Mouse (Mus musculus): ENCODE data around the gene Otc. TPM values are rescaled to one million over a fixed set of nuclear protein-coding genes. Genes with fewer than 3 reads are reported as not detected.

Otc gene
- polyA plus RNA-seq, 1 experiment, result not detected

DNA sequence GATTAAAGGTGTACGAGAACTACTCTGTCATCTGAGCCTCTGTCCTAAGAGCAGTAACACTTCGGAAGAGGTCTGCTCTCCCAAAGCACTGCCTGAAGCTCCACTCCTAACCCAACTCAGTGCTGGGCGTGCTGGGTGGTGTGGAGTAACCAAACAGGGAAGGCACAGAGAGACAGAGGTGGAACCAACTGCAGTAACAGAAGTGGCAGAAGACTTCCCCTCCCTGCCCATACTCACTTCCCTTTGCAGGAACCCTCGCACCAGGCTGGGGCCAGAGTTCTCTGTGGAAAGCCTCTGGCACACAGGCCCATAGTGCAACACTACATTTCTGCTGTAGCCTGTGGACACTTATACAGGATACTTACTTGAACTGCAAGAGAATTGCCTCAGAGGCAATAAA, 66.1 kb downstream of the Otc start:
- H3K27ac ChIP-seq (replicated peaks; ENCODE audit: low read depth, low read length), result no peak overlapping the region
- H3K4me1 ChIP-seq (ENCODE audit: control insufficient read depth, insufficient read depth, insufficient read length, low read length), result no peaks in the 10 kb centered on the region
- H3K4me3 ChIP-seq (ENCODE audit: insufficient read depth, low read depth, low read length), result no peak overlapping the region

DNA sequence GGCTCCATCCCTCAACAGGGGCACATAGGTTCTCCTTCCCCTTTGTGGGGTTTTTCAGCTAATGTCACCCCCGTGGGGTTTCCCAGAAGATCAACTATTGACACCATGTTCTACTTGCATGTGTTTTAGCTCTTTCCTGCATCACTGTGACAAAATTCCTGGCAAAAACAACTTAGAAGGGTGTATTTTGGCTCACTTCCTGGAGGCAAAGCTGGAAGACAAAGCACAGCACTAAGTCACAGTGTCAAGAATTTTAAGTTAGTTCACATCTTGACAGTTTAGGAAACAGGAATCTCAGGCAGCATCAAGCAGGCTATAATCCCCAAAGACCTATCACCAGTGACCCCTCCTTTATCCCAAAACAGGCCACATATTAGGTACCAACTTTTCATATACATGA, 78.1 kb downstream of the Otc start:
- Histone ChIP-seq H3K4me1 (ENCODE audit: control insufficient read depth, insufficient read depth, insufficient read length, low read length) (no peaks in the 10 kb centered on the region), H3K27ac (replicated peaks; ENCODE audit: low read depth, low read length) (peak overlapping the region; percentile 80), H3K4me3 (ENCODE audit: insufficient read depth, low read depth, low read length) (no peak overlapping the region)

DNA sequence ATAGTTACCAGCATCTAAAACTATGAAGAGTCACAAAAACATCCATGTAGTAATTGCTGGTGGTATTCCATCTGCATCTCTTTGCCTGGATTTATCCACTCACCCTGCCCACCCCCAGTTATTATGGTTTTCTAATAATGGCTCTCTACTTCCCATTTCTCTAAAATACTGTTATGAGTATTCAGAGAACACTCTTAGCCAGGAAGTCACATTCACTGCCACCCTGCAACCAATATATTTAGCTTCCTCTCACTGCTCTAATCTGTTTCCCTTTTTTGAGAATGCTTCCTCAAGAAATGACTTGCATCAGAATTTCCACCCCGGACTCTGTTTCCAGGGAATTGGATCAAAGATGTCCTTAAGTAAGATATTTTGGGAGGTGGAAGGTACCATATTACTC, 79.6 kb downstream of the Otc start:
- Histone ChIP-seq H3K27ac (replicated peaks; ENCODE audit: low read depth, low read length) (0 out of 2 replicates have a peak overlapping the region, but pooled peaks have one; percentile 6), H3K4me3 (ENCODE audit: insufficient read depth, low read depth, low read length) (no peak overlapping the region), H3K4me1 (ENCODE audit: control insufficient read depth, insufficient read depth, insufficient read length, low read length) (no peaks in the 10 kb centered on the region)

DNA sequence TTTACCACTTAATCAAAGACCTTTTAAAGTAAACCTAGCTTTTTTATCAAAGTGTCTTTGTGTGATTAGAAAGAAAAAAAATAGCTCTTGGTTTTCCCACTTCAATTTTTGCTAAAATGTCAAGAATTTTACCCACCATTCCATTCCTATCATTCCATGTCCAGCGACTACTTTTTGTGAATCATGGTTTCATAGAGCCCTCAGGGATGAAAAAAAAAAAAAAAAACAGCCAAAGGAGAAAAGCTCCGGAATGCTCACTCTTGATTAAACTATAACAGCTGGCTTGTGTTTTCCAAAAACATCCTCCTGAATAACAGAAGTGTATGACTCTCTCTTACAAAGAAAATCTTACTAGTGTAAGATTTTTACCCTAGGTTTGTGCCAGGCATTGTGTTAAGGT, 84.7 kb downstream of the Otc start:
- Histone ChIP-seq H3K4me1 (ENCODE audit: control insufficient read depth, insufficient read depth, insufficient read length, low read length) (no peaks in the 10 kb centered on the region), H3K27ac (replicated peaks; ENCODE audit: low read depth, low read length) (no peak overlapping the region), H3K4me3 (ENCODE audit: insufficient read depth, low read depth, low read length) (no peak overlapping the region)

DNA sequence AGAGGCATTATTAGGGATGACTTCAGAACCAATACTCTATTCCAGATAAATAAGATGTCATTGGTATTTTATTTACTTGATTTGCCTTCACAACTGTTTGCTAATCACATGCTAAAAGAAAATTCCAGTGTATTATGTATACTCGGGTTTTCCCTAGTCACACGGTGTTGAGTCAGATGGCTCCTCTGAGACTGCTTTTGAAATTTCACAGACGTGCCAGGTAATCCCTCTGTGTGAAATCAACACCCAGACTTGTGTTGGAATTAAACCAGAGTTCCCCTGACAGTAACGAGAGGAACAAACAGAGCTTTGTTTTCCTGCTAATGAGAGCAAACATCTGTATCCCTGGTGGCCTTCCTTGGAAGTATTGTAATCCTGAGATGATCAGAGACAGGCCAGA, 103.8 kb downstream of the Otc start:
- no peak overlapping the region for H3K27ac ChIP-seq (replicated peaks; ENCODE audit: low read depth, low read length)
- H3K4me1 ChIP-seq (ENCODE audit: control insufficient read depth, insufficient read depth, insufficient read length, low read length), result no peaks in the 10 kb centered on the region
- H3K4me3 ChIP-seq (ENCODE audit: insufficient read depth, low read depth, low read length), result no peak overlapping the region

Other genes with a start within 250 kb of the Otc start
- gene Srpx, start 134.6 kb upstream of the Otc start, polyA plus RNA-seq (2012; ENCODE audit: insufficient read depth, insufficient read length, missing spikeins), result 6.6 and 11.6 TPM in 2 replicates
- 5.0 and 5.2 TPM in 2 replicates for gene Rpgr, start 35.4 kb upstream of the Otc start, polyA plus RNA-seq (2012; ENCODE audit: insufficient read depth, insufficient read length, missing spikeins)
- 42.1 and 51.9 TPM in 2 replicates for gene Tspan7, start 232.9 kb downstream of the Otc start, polyA plus RNA-seq (2012; ENCODE audit: insufficient read depth, insufficient read length, missing spikeins)

Measured in brown adipose tissue, adult 24 weeks (tissue).